Mouse (Mus musculus): ENCODE data around the gene Gata2. TPM values are rescaled to one million over a fixed set of nuclear protein-coding genes. Genes with fewer than 3 reads are reported as not detected.

Gene Gata2
- polyA plus RNA-seq, 1 experiment from 2014 or later: 18.6 TPM

- WGBS: 3% methylated on average over 13 of the region's 13 CpGs
- H3K4me2 ChIP-seq (ENCODE audit: low read length): peak overlapping the region; percentile 85
- peaks cover 14 to 29% of the 10 kb centered on the region in 2 experiments for H3K4me1 ChIP-seq (ENCODE audit: control insufficient read depth in 2 of 2, insufficient read depth in 2 of 2, low read length in 2 of 2)
- peaks cover 86% of the 10 kb centered on the region for H3K27me3 ChIP-seq (ENCODE audit: control insufficient read depth, insufficient read depth, low read length)
- ATAC-seq (ENCODE audit: insufficient number of reproducible peaks, insufficient read depth, low FRiP score, low read depth): no peak
- no peaks in the 10 kb centered on the region for H3K9me3 ChIP-seq (ENCODE audit: control insufficient read depth, low read length)
- peak overlapping the region; percentile 46; the same call in 1 of the 2 replicates for H3K9ac ChIP-seq (ENCODE audit: low read length)
- H3K4me3 ChIP-seq (ENCODE audit: control insufficient read depth in 1 of 2, insufficient read depth in 1 of 2, low read depth in 1 of 2, low read length in 2 of 2): peak overlapping the region; percentile 48 to 51
- H3K27ac ChIP-seq (replicated peaks in 1 of 2; ENCODE audit: control insufficient read depth in 1 of 2, insufficient read depth in 1 of 2, low read depth in 2 of 2, low read length in 2 of 2): no peak overlapping the region
- no peaks in the 10 kb centered on the region for H3K36me3 ChIP-seq (ENCODE audit: control insufficient read depth, insufficient read depth, low read length)
Observed at GRCm38 (mm10) chr6:88190043-88190309, 3.7 kb upstream of the Gata2 start.

- ATAC-seq (ENCODE audit: insufficient number of reproducible peaks, insufficient read depth, low FRiP score, low read depth): no peak
- H3K4me2 ChIP-seq (ENCODE audit: low read length): peak overlapping the region; percentile 85
- H3K27ac ChIP-seq (replicated peaks in 1 of 2; ENCODE audit: control insufficient read depth in 1 of 2, insufficient read depth in 1 of 2, low read depth in 2 of 2, low read length in 2 of 2): no peak overlapping the region
- H3K4me1 ChIP-seq (ENCODE audit: control insufficient read depth in 2 of 2, insufficient read depth in 2 of 2, low read length in 2 of 2): peaks cover 14 to 29% of the 10 kb centered on the region in 2 experiments
- H3K4me3 ChIP-seq (ENCODE audit: control insufficient read depth in 1 of 2, insufficient read depth in 1 of 2, low read depth in 1 of 2, low read length in 2 of 2): peak overlapping the region in 1 of 2 experiments; percentile 48; a peak in 2 of 4 replicates
- H3K36me3 ChIP-seq (ENCODE audit: control insufficient read depth, insufficient read depth, low read length): no peaks in the 10 kb centered on the region
- 3% methylated on average over 49 of the region's 49 CpGs for WGBS
- H3K9me3 ChIP-seq (ENCODE audit: control insufficient read depth, low read length): no peaks in the 10 kb centered on the region
- H3K9ac ChIP-seq (ENCODE audit: low read length): 0 out of 2 replicates have a peak overlapping the region, but pooled peaks have one; percentile 46
- peaks cover 91% of the 10 kb centered on the region for H3K27me3 ChIP-seq (ENCODE audit: control insufficient read depth, insufficient read depth, low read length)
Observed at GRCm38 (mm10) chr6:88190310-88191023, 3.2 kb upstream of the Gata2 start.

DNA sequence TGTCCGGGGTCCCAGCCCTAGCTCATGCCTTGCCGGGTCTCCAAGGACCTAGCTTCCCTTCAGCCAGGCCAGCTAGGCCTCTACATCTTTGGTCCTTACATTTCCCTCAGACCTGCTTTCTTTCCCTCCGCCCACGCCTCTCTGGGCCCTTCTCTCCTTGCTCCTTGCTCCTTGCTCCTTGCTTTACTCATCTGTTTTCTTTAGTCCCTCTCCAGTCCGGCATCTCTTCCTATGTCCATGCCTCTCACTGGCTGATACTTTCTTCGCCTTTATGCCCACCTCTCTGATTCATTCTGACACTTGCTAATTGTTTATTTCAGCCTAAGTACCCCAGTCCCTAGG lies 2.7 kb upstream of the Gata2 start:
- peak overlapping the region; percentile 85 for H3K4me2 ChIP-seq (ENCODE audit: low read length)
- H3K4me1 ChIP-seq (ENCODE audit: control insufficient read depth in 2 of 2, insufficient read depth in 2 of 2, low read length in 2 of 2): peaks cover 14 to 29% of the 10 kb centered on the region in 2 experiments
- H3K4me3 ChIP-seq (ENCODE audit: control insufficient read depth in 1 of 2, insufficient read depth in 1 of 2, low read depth in 1 of 2, low read length in 2 of 2): no peak overlapping the region
- no peak overlapping the region for H3K27ac ChIP-seq (replicated peaks in 1 of 2; ENCODE audit: control insufficient read depth in 1 of 2, insufficient read depth in 1 of 2, low read depth in 2 of 2, low read length in 2 of 2)
- H3K36me3 ChIP-seq (ENCODE audit: control insufficient read depth, insufficient read depth, low read length): no peaks in the 10 kb centered on the region
- no peaks in the 10 kb centered on the region for H3K9me3 ChIP-seq (ENCODE audit: control insufficient read depth, low read length)
- 35% methylated on average over 6 of the region's 6 CpGs for WGBS
- H3K27me3 ChIP-seq (ENCODE audit: control insufficient read depth, insufficient read depth, low read length): peaks cover 92% of the 10 kb centered on the region
- ATAC-seq (ENCODE audit: insufficient number of reproducible peaks, insufficient read depth, low FRiP score, low read depth): no peak
- no peak overlapping the region for H3K9ac ChIP-seq (ENCODE audit: low read length)

DNA sequence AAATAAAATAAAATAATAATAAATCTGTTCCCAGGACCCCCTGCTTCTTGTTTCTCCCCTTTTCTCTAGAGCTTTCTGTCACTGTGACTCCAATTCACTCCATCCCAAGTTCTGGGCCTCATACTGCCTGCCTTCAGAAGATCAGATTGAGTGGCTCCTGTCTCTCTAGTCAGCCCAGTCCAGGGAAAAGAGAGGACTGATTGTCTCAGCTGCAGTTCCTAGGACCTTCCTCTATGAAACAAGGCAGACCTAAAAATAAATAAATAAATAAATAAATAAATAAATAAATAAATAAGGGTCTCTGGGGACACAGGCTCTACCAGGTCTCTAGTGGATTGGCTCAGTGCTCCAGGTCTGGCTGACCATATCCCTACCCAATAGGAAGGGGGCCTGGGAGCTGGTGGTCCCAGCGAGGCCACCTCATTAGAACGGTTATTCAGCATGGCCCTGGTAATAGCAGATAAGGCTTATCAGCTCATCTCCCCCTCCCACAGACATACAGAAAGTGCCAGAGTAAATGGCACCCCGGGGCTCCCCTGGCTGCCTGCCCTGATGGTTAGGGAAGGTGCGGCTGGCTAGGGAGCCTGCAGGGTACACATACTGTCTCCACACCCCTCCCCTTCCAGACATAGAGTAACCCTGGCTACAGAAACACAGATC lies 2.1 kb upstream of the Gata2 start:
- Histone ChIP-seq H3K9me3 (ENCODE audit: control insufficient read depth, low read length) (no peaks in the 10 kb centered on the region), H3K4me3 (ENCODE audit: control insufficient read depth in 1 of 2, insufficient read depth in 1 of 2, low read depth in 1 of 2, low read length in 2 of 2) (no peak overlapping the region), H3K27ac (replicated peaks in 1 of 2; ENCODE audit: control insufficient read depth in 1 of 2, insufficient read depth in 1 of 2, low read depth in 2 of 2, low read length in 2 of 2) (no peak overlapping the region), H3K4me2 (ENCODE audit: low read length) (no peak overlapping the region), H3K36me3 (ENCODE audit: control insufficient read depth, insufficient read depth, low read length) (no peaks in the 10 kb centered on the region), H3K9ac (ENCODE audit: low read length) (no peak overlapping the region), H3K27me3 (ENCODE audit: control insufficient read depth, insufficient read depth, low read length) (peaks cover 92% of the 10 kb centered on the region), H3K4me1 (ENCODE audit: control insufficient read depth in 2 of 2, insufficient read depth in 2 of 2, low read length in 2 of 2) (peaks cover 18 to 29% of the 10 kb centered on the region in 2 experiments)
- WGBS: 36% methylated on average over 4 of the region's 4 CpGs
- no peak for ATAC-seq (ENCODE audit: insufficient number of reproducible peaks, insufficient read depth, low FRiP score, low read depth)

DNA sequence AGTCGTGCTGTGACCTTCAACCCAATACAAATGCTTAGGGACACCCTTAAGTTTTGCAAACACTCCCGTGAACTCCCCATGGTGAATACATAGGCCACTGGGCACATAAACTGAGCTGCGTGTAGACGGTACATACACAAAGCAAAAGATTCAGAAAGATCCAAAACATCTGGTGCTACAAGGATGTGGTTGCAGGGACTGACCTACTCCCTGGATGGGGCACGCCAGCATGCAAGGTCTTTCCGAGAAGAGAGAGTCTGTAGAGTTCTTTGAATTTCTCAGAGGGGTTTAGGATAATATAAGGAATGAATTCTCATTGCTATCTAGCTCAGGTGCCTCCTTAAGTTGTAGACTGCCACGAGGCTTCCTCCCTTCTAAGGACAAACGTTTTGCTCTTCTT lies 935 bp upstream of the Gata2 start:
- Histone ChIP-seq H3K27me3 (ENCODE audit: control insufficient read depth, insufficient read depth, low read length) (peaks cover 91% of the 10 kb centered on the region), H3K27ac (replicated peaks in 1 of 2; ENCODE audit: control insufficient read depth in 1 of 2, insufficient read depth in 1 of 2, low read depth in 2 of 2, low read length in 2 of 2) (no peak overlapping the region), H3K4me3 (ENCODE audit: control insufficient read depth in 1 of 2, insufficient read depth in 1 of 2, low read depth in 1 of 2, low read length in 2 of 2) (no peak overlapping the region), H3K9me3 (ENCODE audit: control insufficient read depth, low read length) (no peaks in the 10 kb centered on the region), H3K4me1 (ENCODE audit: control insufficient read depth in 2 of 2, insufficient read depth in 2 of 2, low read length in 2 of 2) (peaks cover 20 to 40% of the 10 kb centered on the region in 2 experiments), H3K4me2 (ENCODE audit: low read length) (no peak overlapping the region), H3K36me3 (ENCODE audit: control insufficient read depth, insufficient read depth, low read length) (no peaks in the 10 kb centered on the region), H3K9ac (ENCODE audit: low read length) (no peak overlapping the region)
- no peak for ATAC-seq (ENCODE audit: insufficient number of reproducible peaks, insufficient read depth, low FRiP score, low read depth)
- WGBS: 39% methylated on average over 8 of the region's 8 CpGs

DNA sequence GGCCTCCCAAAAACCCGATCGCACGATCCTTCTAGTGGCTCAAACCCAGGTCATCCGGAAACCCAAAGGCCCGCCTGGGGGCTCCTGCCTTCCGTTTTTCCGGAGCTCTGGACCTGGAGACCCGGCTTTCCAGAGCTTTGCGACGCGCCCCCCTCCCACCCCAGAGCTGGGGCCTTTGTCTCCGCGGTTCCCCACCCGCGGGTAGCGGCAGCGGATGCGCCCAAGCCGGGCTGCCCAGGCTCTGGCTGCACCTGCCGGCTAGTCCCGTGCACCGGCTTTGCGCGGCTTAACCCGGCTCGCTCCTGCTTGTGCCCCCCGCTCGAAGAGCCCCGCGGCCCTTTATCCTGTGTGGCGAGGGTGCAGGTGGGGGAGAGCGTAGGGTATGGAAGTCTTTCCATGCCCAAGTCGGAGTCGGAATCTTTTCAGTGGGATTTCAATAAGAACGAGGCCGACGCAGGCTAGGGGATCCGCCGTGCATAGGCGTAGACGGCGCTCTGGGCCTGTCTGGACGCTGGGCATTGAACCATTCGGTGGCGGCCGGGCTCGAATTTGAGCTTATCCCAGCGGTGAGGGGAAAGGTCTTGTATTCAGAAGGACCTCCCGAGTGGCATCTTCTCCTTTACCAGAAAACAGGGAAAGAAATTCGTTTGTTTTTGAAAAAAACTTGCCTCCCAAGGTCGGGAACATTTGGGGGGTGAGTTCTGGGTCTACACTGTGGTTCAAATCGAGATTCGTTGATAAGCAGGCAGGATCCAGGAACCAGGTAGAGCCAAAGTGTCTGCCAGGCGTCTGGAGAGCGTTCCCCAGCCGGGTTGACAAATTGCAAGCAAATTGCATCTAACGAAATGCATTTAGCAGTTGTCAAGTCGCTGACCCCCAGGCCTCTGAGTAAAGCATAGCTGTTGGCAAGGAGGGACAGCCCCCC lies 624 bp downstream of the Gata2 start:
- Histone ChIP-seq H3K9me3 (ENCODE audit: control insufficient read depth, low read length) (no peaks in the 10 kb centered on the region), H3K4me2 (ENCODE audit: low read length) (peak overlapping the region; percentile 82), H3K36me3 (ENCODE audit: control insufficient read depth, insufficient read depth, low read length) (no peaks in the 10 kb centered on the region), H3K27ac (replicated peaks in 1 of 2; ENCODE audit: control insufficient read depth in 1 of 2, insufficient read depth in 1 of 2, low read depth in 2 of 2, low read length in 2 of 2) (no peak overlapping the region), H3K27me3 (ENCODE audit: control insufficient read depth, insufficient read depth, low read length) (peaks cover 92% of the 10 kb centered on the region), H3K4me3 (ENCODE audit: control insufficient read depth in 1 of 2, insufficient read depth in 1 of 2, low read depth in 1 of 2, low read length in 2 of 2) (peak overlapping the region; percentile 36 to 48), H3K4me1 (ENCODE audit: control insufficient read depth in 2 of 2, insufficient read depth in 2 of 2, low read length in 2 of 2) (peaks cover 20 to 47% of the 10 kb centered on the region in 2 experiments), H3K9ac (ENCODE audit: low read length) (peak overlapping the region; percentile 59)
- 4% methylated on average over 56 of the region's 58 CpGs for WGBS
- ATAC-seq (ENCODE audit: insufficient number of reproducible peaks, insufficient read depth, low FRiP score, low read depth): no peak

DNA sequence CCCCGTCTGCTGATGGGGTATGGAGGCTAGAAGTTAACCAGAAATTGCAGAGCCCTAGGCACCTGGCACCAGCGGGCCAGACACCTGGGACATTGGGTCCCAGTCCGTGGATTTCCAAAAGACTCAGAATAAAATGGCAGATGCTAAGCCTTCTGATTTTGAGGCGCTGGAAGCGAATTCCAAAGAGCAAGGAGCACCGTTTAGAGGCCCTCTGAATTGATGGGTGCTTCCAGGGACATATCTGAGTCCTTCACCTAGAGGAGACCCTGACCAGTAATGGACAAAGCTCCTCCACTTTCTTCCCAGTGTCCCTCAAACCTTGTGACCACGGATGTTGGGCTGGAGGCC lies 1.3 kb downstream of the Gata2 start:
- no peak overlapping the region for H3K9ac ChIP-seq (ENCODE audit: low read length)
- WGBS: 15% methylated on average over 7 of the region's 7 CpGs
- H3K4me2 ChIP-seq (ENCODE audit: low read length): peak overlapping the region; percentile 82
- peaks cover 93% of the 10 kb centered on the region for H3K27me3 ChIP-seq (ENCODE audit: control insufficient read depth, insufficient read depth, low read length)
- no peak overlapping the region for H3K27ac ChIP-seq (replicated peaks in 1 of 2; ENCODE audit: control insufficient read depth in 1 of 2, insufficient read depth in 1 of 2, low read depth in 2 of 2, low read length in 2 of 2)
- H3K4me3 ChIP-seq (ENCODE audit: control insufficient read depth in 1 of 2, insufficient read depth in 1 of 2, low read depth in 1 of 2, low read length in 2 of 2): 0 out of 4 replicates have a peak overlapping the region, but pooled peaks of 1 of the 2 experiments have one; percentile 54
- ATAC-seq (ENCODE audit: insufficient number of reproducible peaks, insufficient read depth, low FRiP score, low read depth): no peak
- H3K9me3 ChIP-seq (ENCODE audit: control insufficient read depth, low read length): no peaks in the 10 kb centered on the region
- peaks cover 18 to 49% of the 10 kb centered on the region in 2 experiments for H3K4me1 ChIP-seq (ENCODE audit: control insufficient read depth in 2 of 2, insufficient read depth in 2 of 2, low read length in 2 of 2)
- no peaks in the 10 kb centered on the region for H3K36me3 ChIP-seq (ENCODE audit: control insufficient read depth, insufficient read depth, low read length)
